Mouse (Mus musculus): ENCODE data around the gene Gm8113. TPM values are rescaled to one million over a fixed set of nuclear protein-coding genes. Genes with fewer than 3 reads are reported as not detected.
"Not testable (repeated sequence)": the region's sequence is repeated elsewhere in the genome, so short reads cannot be mapped to it uniquely, and the experiment has no call there.

Gm8113 gene
- polyA plus RNA-seq, 1 experiment from 2014 or later = 6.7 TPM

DNA sequence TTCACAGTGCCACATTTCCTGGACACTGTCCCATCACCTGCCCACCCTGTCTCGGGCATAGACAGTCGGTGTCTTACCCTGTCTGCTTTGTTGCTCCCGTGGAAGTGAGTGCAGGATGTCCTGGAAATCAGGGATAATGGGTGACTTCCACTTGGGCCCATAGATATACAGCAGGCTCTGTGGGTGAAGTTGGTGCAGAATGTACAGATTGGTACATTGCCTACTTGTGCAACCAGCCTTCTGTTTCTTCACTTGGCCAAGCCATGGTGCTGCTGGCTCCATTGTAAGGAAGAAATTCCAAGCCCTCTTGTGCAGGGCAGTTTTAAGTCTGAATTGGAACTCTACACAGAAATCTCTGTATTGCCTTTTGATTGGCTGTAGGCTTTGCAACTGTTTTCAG lies 1.7 kb upstream of the Gm8113 start, which contains the start of gene Ear10:
Ear10 (minus strand) TSS at position 101 of the 400 bp plus-strand sequence.
- WGBS = 87% methylated on average over 3 of the region's 3 CpGs
- not testable (repeated sequence) for H3K27me3 ChIP-seq (ENCODE audit: control insufficient read depth, insufficient read depth, low read length); H3K9me3 ChIP-seq (ENCODE audit: control insufficient read depth, low read length); H3K4me1 ChIP-seq (ENCODE audit: control insufficient read depth, insufficient read depth, low read length); H3K4me2 ChIP-seq (ENCODE audit: low read depth); ATAC-seq (ENCODE audit: insufficient read depth, low FRiP score, low TSS enrichment); H3K36me3 ChIP-seq (ENCODE audit: control insufficient read depth, insufficient read depth, low read length); H3K9ac ChIP-seq (ENCODE audit: low read length); DNase-seq (ENCODE audit: low spot score); H3K27ac ChIP-seq (ENCODE audit: low read depth, low read length); H3K4me3 ChIP-seq (ENCODE audit: low read depth, low read length)

- ATAC-seq (ENCODE audit: insufficient read depth, low FRiP score, low TSS enrichment) = peak; percentile 88
- H3K4me1 ChIP-seq (ENCODE audit: control insufficient read depth, insufficient read depth, low read length); H3K36me3 ChIP-seq (ENCODE audit: control insufficient read depth, insufficient read depth, low read length); H3K9me3 ChIP-seq (ENCODE audit: control insufficient read depth, low read length); H3K27me3 ChIP-seq (ENCODE audit: control insufficient read depth, insufficient read depth, low read length): not testable (repeated sequence)
- H3K4me2 ChIP-seq (ENCODE audit: low read depth) = peak overlapping the region; percentile 29
- WGBS = 4% methylated on average over 21 of the region's 21 CpGs
- peak; percentile 58 for DNase-seq (ENCODE audit: low spot score)
- H3K4me3 ChIP-seq (ENCODE audit: low read depth, low read length) = peak overlapping the region; percentile 36
- peak overlapping the region; percentile 68 for H3K9ac ChIP-seq (ENCODE audit: low read length)
- 0 out of 2 replicates have a peak overlapping the region, but pooled peaks have one; percentile 49 for H3K27ac ChIP-seq (ENCODE audit: low read depth, low read length)
These were observed 287 bp downstream of the Gm8113 start for GRCm38 (mm10) chr14:43925404-43925950.

DNA sequence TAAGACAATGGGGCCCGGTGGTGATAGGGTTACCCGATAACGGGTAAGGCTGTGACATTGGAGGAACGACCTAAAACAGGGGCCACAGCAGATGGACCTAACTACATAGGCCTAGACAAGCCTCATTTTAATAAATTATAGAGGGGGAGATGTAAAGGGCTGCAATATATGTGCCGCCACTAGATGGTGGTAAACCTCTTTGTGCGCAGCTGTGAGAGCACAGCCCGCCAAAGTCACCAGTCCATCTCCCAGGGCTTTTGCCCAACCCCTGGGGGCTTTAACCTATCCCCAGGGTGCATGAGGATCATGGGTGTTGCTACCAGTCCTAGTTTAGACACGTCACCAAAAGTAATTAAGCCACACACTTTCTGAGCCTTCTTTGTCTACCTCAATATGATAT lies 7.8 kb downstream of the Gm8113 start:
- H3K9ac ChIP-seq (ENCODE audit: low read length); H3K4me2 ChIP-seq (ENCODE audit: low read depth); H3K4me3 ChIP-seq (ENCODE audit: low read depth, low read length); H3K9me3 ChIP-seq (ENCODE audit: control insufficient read depth, low read length); H3K4me1 ChIP-seq (ENCODE audit: control insufficient read depth, insufficient read depth, low read length); H3K27me3 ChIP-seq (ENCODE audit: control insufficient read depth, insufficient read depth, low read length); ATAC-seq (ENCODE audit: insufficient read depth, low FRiP score, low TSS enrichment); H3K27ac ChIP-seq (ENCODE audit: low read depth, low read length); H3K36me3 ChIP-seq (ENCODE audit: control insufficient read depth, insufficient read depth, low read length): not testable (repeated sequence)
- WGBS = 16% methylated on average over 8 of the region's 8 CpGs
- peak; percentile 51 for DNase-seq (ENCODE audit: low spot score)

GRCm38 (mm10) chr14:43933399-43933798 lies 8.2 kb downstream of the Gm8113 start:
- not testable (repeated sequence) for H3K4me3 ChIP-seq (ENCODE audit: low read depth, low read length); H3K36me3 ChIP-seq (ENCODE audit: control insufficient read depth, insufficient read depth, low read length); H3K4me1 ChIP-seq (ENCODE audit: control insufficient read depth, insufficient read depth, low read length); ATAC-seq (ENCODE audit: insufficient read depth, low FRiP score, low TSS enrichment); H3K9ac ChIP-seq (ENCODE audit: low read length); H3K4me2 ChIP-seq (ENCODE audit: low read depth); H3K9me3 ChIP-seq (ENCODE audit: control insufficient read depth, low read length); H3K27me3 ChIP-seq (ENCODE audit: control insufficient read depth, insufficient read depth, low read length); DNase-seq (ENCODE audit: low spot score); H3K27ac ChIP-seq (ENCODE audit: low read depth, low read length)
- WGBS = 56% methylated on average over 5 of the region's 5 CpGs

- H3K4me1 ChIP-seq (ENCODE audit: control insufficient read depth, insufficient read depth, low read length); DNase-seq (ENCODE audit: low spot score); H3K9me3 ChIP-seq (ENCODE audit: control insufficient read depth, low read length); H3K36me3 ChIP-seq (ENCODE audit: control insufficient read depth, insufficient read depth, low read length); H3K27me3 ChIP-seq (ENCODE audit: control insufficient read depth, insufficient read depth, low read length); H3K4me2 ChIP-seq (ENCODE audit: low read depth); H3K4me3 ChIP-seq (ENCODE audit: low read depth, low read length); H3K9ac ChIP-seq (ENCODE audit: low read length); H3K27ac ChIP-seq (ENCODE audit: low read depth, low read length); ATAC-seq (ENCODE audit: insufficient read depth, low FRiP score, low TSS enrichment): not testable (repeated sequence)
- WGBS = 85% methylated on average over 1 of the region's 2 CpGs
These were observed 28.2 kb downstream of the Gm8113 start for GRCm38 (mm10) chr14:43953382-43953781.

GRCm38 (mm10) chr14:43955074-43955473 lies 29.9 kb downstream of the Gm8113 start:
- WGBS = no CpG with 5 or more reads among the region's 1 CpGs
- H3K27ac ChIP-seq (ENCODE audit: low read depth, low read length) = not testable (repeated sequence)

DNA sequence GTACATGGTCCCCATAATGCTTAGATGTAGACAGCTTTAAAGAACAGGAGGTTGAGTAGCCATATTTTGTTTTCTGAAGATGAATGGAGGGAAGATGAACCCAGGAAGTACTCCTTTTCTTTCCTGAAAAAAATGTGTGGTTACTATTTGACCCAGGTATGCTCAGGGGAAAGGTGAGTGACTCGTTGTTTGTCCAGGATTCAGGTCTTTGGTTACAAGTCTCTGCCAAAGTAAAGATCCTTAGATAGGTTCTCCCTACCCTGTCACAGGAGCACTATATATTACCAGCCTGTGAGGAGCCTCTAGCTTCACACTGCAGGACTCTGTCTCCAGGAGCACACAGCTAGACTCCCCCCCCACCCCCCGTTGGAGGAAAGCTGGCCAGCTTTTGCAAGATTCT lies 31.6 kb downstream of the Gm8113 start, which contains the start of gene Ang5:
Ang5 (plus strand) TSS at position 301 of the 400 bp plus-strand sequence.
- not testable (repeated sequence) for H3K27ac ChIP-seq (ENCODE audit: low read depth, low read length); H3K4me3 ChIP-seq (ENCODE audit: low read depth, low read length); H3K9me3 ChIP-seq (ENCODE audit: control insufficient read depth, low read length); H3K4me2 ChIP-seq (ENCODE audit: low read depth); H3K9ac ChIP-seq (ENCODE audit: low read length); ATAC-seq (ENCODE audit: insufficient read depth, low FRiP score, low TSS enrichment); H3K36me3 ChIP-seq (ENCODE audit: control insufficient read depth, insufficient read depth, low read length); DNase-seq (ENCODE audit: low spot score); H3K27me3 ChIP-seq (ENCODE audit: control insufficient read depth, insufficient read depth, low read length); H3K4me1 ChIP-seq (ENCODE audit: control insufficient read depth, insufficient read depth, low read length)
- WGBS = no CpG with 5 or more reads among the region's 2 CpGs

More at GRCm38 (mm10) chr14:43955074-43955473, 29.9 kb downstream of the Gm8113 start:
- H3K4me2 ChIP-seq (ENCODE audit: low read depth); ATAC-seq (ENCODE audit: insufficient read depth, low FRiP score, low TSS enrichment); H3K4me3 ChIP-seq (ENCODE audit: low read depth, low read length); H3K36me3 ChIP-seq (ENCODE audit: control insufficient read depth, insufficient read depth, low read length); H3K27me3 ChIP-seq (ENCODE audit: control insufficient read depth, insufficient read depth, low read length); DNase-seq (ENCODE audit: low spot score); H3K4me1 ChIP-seq (ENCODE audit: control insufficient read depth, insufficient read depth, low read length); H3K9me3 ChIP-seq (ENCODE audit: control insufficient read depth, low read length); H3K9ac ChIP-seq (ENCODE audit: low read length): not testable (repeated sequence)

Other genes with a start within 250 kb of the Gm8113 start
- not detected in 2 replicates for gene Gm8165, start 248.2 kb upstream of the Gm8113 start, polyA plus RNA-seq (2014; fragmentation: Nextera tagmentation; extraction: Ambion mirVana)
- 2.1 and 2.7 TPM in 2 replicates for gene Gm7324, start 227.6 kb upstream of the Gm8113 start, polyA plus RNA-seq (2014; fragmentation: Nextera tagmentation; extraction: Ambion mirVana)
- not detected in 2 replicates for gene Gm16506, start 197.9 kb upstream of the Gm8113 start, polyA plus RNA-seq (2014; fragmentation: Nextera tagmentation; extraction: Ambion mirVana)
- not detected in 2 replicates for gene Gm6526, start 177.5 kb upstream of the Gm8113 start, polyA plus RNA-seq (2014; fragmentation: Nextera tagmentation; extraction: Ambion mirVana)
- gene Gm8180, start 140.6 kb upstream of the Gm8113 start, polyA plus RNA-seq (2014; fragmentation: Nextera tagmentation; extraction: Ambion mirVana) = not detected in 2 replicates
- gene Ear1, start 49.9 kb upstream of the Gm8113 start, polyA plus RNA-seq (2014; fragmentation: Nextera tagmentation; extraction: Ambion mirVana) = not detected in 2 replicates
- gene Ear10, start 1.8 kb upstream of the Gm8113 start, polyA plus RNA-seq (2014; fragmentation: Nextera tagmentation; extraction: Ambion mirVana) = not detected in 2 replicates
- not detected in 2 replicates for gene Ang5, start 31.7 kb downstream of the Gm8113 start, polyA plus RNA-seq (2014; fragmentation: Nextera tagmentation; extraction: Ambion mirVana)
- not detected in 2 replicates for gene Ang6, start 76.9 kb downstream of the Gm8113 start, polyA plus RNA-seq (2014; fragmentation: Nextera tagmentation; extraction: Ambion mirVana)
- not detected in 2 replicates for gene Ear2, start 177.3 kb downstream of the Gm8113 start, polyA plus RNA-seq (2014; fragmentation: Nextera tagmentation; extraction: Ambion mirVana)
- not detected in 2 replicates for gene Gm3327, start 198.5 kb downstream of the Gm8113 start, polyA plus RNA-seq (2014; fragmentation: Nextera tagmentation; extraction: Ambion mirVana)